Mouse (Mus musculus) heart, embryonic 12.5 days (tissue): ENCODE results near the gene Mdm2. TPM values are rescaled to one million over a fixed set of nuclear protein-coding genes. Genes with fewer than 3 reads are reported as not detected.
"Not testable (repeated sequence)": the region's sequence is repeated elsewhere in the genome, so short reads cannot be mapped to it uniquely, and the experiment has no call there.

ENCODE experiments used
- ATAC-seq: fragments of 200-750 bp; cut with Nextera tagmentation; 2 replicates; pipeline ENCODE4 v1.8.0; 2017; ENCODE audit warnings: moderate TSS enrichment, moderate library complexity; ENCODE audit not compliant: insufficient number of reproducible peaks, low FRiP score
- H3K27ac ChIP-seq: fragments of 300-500 bp; sonication (generic); 2 replicates; pipeline ENCODE4 v1.5.1; 2016; ENCODE audit warnings: mild to moderate bottlenecking, moderate library complexity; ENCODE audit not compliant: poor library complexity, severe bottlenecking
- H3K27me3 ChIP-seq: fragments of 300-500 bp; sonication (generic); replicated peaks from 2 replicates; pipeline ENCODE4 v1.6.1; 2016; ENCODE audit warnings: mild to moderate bottlenecking, moderate library complexity
- H3K36me3 ChIP-seq: fragments of 300-500 bp; sonication (generic); 2 replicates; pipeline ENCODE4 v1.6.1; 2016; ENCODE audit warnings: mild to moderate bottlenecking, moderate library complexity
- H3K4me1 ChIP-seq: fragments of 300-500 bp; sonication (generic); replicated peaks from 2 replicates; pipeline ENCODE4 v1.6.1; 2016; ENCODE audit warnings: mild to moderate bottlenecking
- H3K4me2 ChIP-seq: fragments of 300-500 bp; sonication (generic); 2 replicates; pipeline ENCODE4 v1.6.1; 2016; ENCODE audit warnings: mild to moderate bottlenecking, moderate library complexity
- H3K4me3 ChIP-seq: fragments of 300-500 bp; sonication (generic); 2 replicates; pipeline ENCODE4 v1.5.1; 2016; ENCODE audit warnings: mild to moderate bottlenecking
- H3K9ac ChIP-seq: fragments of 300-500 bp; sonication (generic); 2 replicates; pipeline ENCODE4 v1.6.1; 2016; ENCODE audit warnings: mild to moderate bottlenecking, moderate library complexity
- H3K9me3 ChIP-seq: fragments of 300-500 bp; sonication (generic); replicated peaks from 2 replicates; pipeline ENCODE4 v1.6.1; 2016; ENCODE audit warnings: mild to moderate bottlenecking, moderate library complexity
- WGBS: fragments of 180-500 bp; shearing (Covaris S2); methylation state at CpG from one replicate; pipeline ENCODE4 v1.1.7; 2016; 5-methylcytosine and 5-hydroxymethylcytosine counted together
- polyA plus RNA-seq: library from polyadenylated mRNA; unstranded; fragments of >200 nt; fragmentation: Nextera tagmentation; extraction: Ambion mirVana; gene quantifications from 2 replicates; pipeline ENCODE4 v1.2.1, GENCODE M21; 2016

Mdm2 gene
- polyA plus RNA-seq, 1 experiment from 2014 or later: 57.4 TPM

- Histone ChIP-seq H3K9ac (no peak overlapping the region), H3K27me3 (no peaks in the 10 kb centered on the region), H3K4me1 (peaks cover 20% of the 10 kb centered on the region), H3K9me3 (no peaks in the 10 kb centered on the region), H3K4me2 (peak overlapping the region; percentile 30), H3K27ac (peak overlapping the region; percentile 45), H3K4me3 (no peak overlapping the region), H3K36me3 (no peaks in the 10 kb centered on the region)
- no peak for ATAC-seq
- WGBS: 52% methylated on average over 19 of the region's 19 CpGs
These were observed 7.9 kb upstream of the Mdm2 start for GRCm38 (mm10) chr10:117718161-117719119.

GRCm38 (mm10) chr10:117717583-117717982, 7.0 kb upstream of the Mdm2 start:
- peaks cover 20% of the 10 kb centered on the region for H3K4me1 ChIP-seq
- no peaks in the 10 kb centered on the region for H3K27me3 ChIP-seq
- peak overlapping the region; percentile 30; the same call in 1 of the 2 replicates for H3K4me2 ChIP-seq
- H3K4me3 ChIP-seq: no peak overlapping the region
- H3K9me3 ChIP-seq: no peaks in the 10 kb centered on the region
- H3K27ac ChIP-seq: peak overlapping the region; percentile 45
- WGBS: 7% methylated on average over 4 of the region's 4 CpGs
- no peaks in the 10 kb centered on the region for H3K36me3 ChIP-seq
- peak; percentile 83 for ATAC-seq
- no peak overlapping the region for H3K9ac ChIP-seq

- Histone ChIP-seq H3K36me3 (no peaks in the 10 kb centered on the region), H3K4me3 (no peak overlapping the region), H3K4me1 (peaks cover 20% of the 10 kb centered on the region), H3K27me3 (no peaks in the 10 kb centered on the region), H3K9ac (no peak overlapping the region), H3K4me2 (no peak overlapping the region), H3K27ac (no peak overlapping the region), H3K9me3 (no peaks in the 10 kb centered on the region)
- ATAC-seq: no peak
- 90% methylated on average over 3 of the region's 3 CpGs for WGBS
These were observed 6.1 kb upstream of the Mdm2 start for GRCm38 (mm10) chr10:117716686-117717085.

GRCm38 (mm10) chr10:117715654-117716053, 5.1 kb upstream of the Mdm2 start:
- not testable (repeated sequence) for H3K36me3 ChIP-seq, H3K9me3 ChIP-seq, H3K4me3 ChIP-seq, H3K4me2 ChIP-seq, H3K27ac ChIP-seq, ATAC-seq, H3K27me3 ChIP-seq, H3K9ac ChIP-seq
- H3K4me1 ChIP-seq: peaks cover 24% of the 10 kb centered on the region
- 98% methylated on average over 1 of the region's 1 CpGs for WGBS

- ATAC-seq: no peak
- Histone ChIP-seq H3K27me3 (no peaks in the 10 kb centered on the region), H3K9ac (no peak overlapping the region), H3K27ac (no peak overlapping the region), H3K4me3 (no peak overlapping the region), H3K36me3 (no peaks in the 10 kb centered on the region), H3K9me3 (no peaks in the 10 kb centered on the region), H3K4me1 (peaks cover 24% of the 10 kb centered on the region), H3K4me2 (no peak overlapping the region)
- 55% methylated on average over 4 of the region's 4 CpGs for WGBS
These were observed 4.5 kb upstream of the Mdm2 start for GRCm38 (mm10) chr10:117714928-117715500.

GRCm38 (mm10) chr10:117714048-117714545, 3.5 kb upstream of the Mdm2 start:
- peaks cover 26% of the 10 kb centered on the region for H3K4me1 ChIP-seq
- no peaks in the 10 kb centered on the region for H3K36me3 ChIP-seq
- H3K27ac ChIP-seq: no peak overlapping the region
- H3K4me3 ChIP-seq: no peak overlapping the region
- ATAC-seq: no peak
- 88% methylated on average over 3 of the region's 3 CpGs for WGBS
- no peak overlapping the region for H3K9ac ChIP-seq
- H3K4me2 ChIP-seq: no peak overlapping the region
- no peaks in the 10 kb centered on the region for H3K9me3 ChIP-seq
- no peaks in the 10 kb centered on the region for H3K27me3 ChIP-seq

- Histone ChIP-seq H3K36me3 (peaks cover 4% of the 10 kb centered on the region; the same call in 1 of the 2 replicates), H3K4me2 (no peak overlapping the region), H3K4me3 (no peak overlapping the region), H3K4me1 (peaks cover 27% of the 10 kb centered on the region), H3K9me3 (no peaks in the 10 kb centered on the region), H3K9ac (no peak overlapping the region), H3K27me3 (no peaks in the 10 kb centered on the region), H3K27ac (no peak overlapping the region)
- WGBS: 87% methylated on average over 8 of the region's 8 CpGs
- ATAC-seq: no peak
These were observed 2.9 kb upstream of the Mdm2 start for GRCm38 (mm10) chr10:117713466-117713865.

GRCm38 (mm10) chr10:117712871-117713270, 2.3 kb upstream of the Mdm2 start:
- ATAC-seq: no peak
- H3K27ac ChIP-seq: no peak overlapping the region
- no peaks in the 10 kb centered on the region for H3K9me3 ChIP-seq
- no peaks in the 10 kb centered on the region for H3K27me3 ChIP-seq
- H3K9ac ChIP-seq: no peak overlapping the region
- H3K4me1 ChIP-seq: peaks cover 22% of the 10 kb centered on the region
- H3K4me2 ChIP-seq: no peak overlapping the region
- H3K36me3 ChIP-seq: peaks cover 7% of the 10 kb centered on the region; the same call in 1 of the 2 replicates
- H3K4me3 ChIP-seq: no peak overlapping the region
- 88% methylated on average over 9 of the region's 9 CpGs for WGBS

GRCm38 (mm10) chr10:117712191-117712754, 1.7 kb upstream of the Mdm2 start:
- Histone ChIP-seq H3K4me1 (peaks cover 18% of the 10 kb centered on the region), H3K27me3 (no peaks in the 10 kb centered on the region), H3K4me3 (no peak overlapping the region), H3K36me3 (peaks cover 13% of the 10 kb centered on the region; the same call in 1 of the 2 replicates), H3K4me2 (no peak overlapping the region), H3K9me3 (no peaks in the 10 kb centered on the region), H3K9ac (no peak overlapping the region), H3K27ac (no peak overlapping the region)
- 83% methylated on average over 9 of the region's 9 CpGs for WGBS
- no peak for ATAC-seq

GRCm38 (mm10) chr10:117711408-117711807, 850 bp upstream of the Mdm2 start:
- no peak overlapping the region for H3K27ac ChIP-seq
- no peaks in the 10 kb centered on the region for H3K9me3 ChIP-seq
- ATAC-seq: no peak
- WGBS: 62% methylated on average over 5 of the region's 5 CpGs
- no peaks in the 10 kb centered on the region for H3K27me3 ChIP-seq
- peaks cover 22% of the 10 kb centered on the region for H3K4me1 ChIP-seq
- peak overlapping the region; percentile 87 for H3K4me2 ChIP-seq
- peak overlapping the region; percentile 95 for H3K4me3 ChIP-seq
- peak overlapping the region; percentile 71 for H3K9ac ChIP-seq
- peaks cover 21% of the 10 kb centered on the region for H3K36me3 ChIP-seq
